Mouse (Mus musculus): ENCODE data around the gene Rufy2.

GRCm38 (mm10) chr10:63054586-63054985 lies 74.6 kb downstream of the Rufy2 start:
- no peak for TF ChIP-seq CTCF (IDR thresholded peaks at IDR 0.05; ENCODE audit: borderline replicate concordance, insufficient read depth, low read length)
- no peak for TF ChIP-seq POLR2A (IDR thresholded peaks at IDR 0.05; ENCODE audit: low read depth, low read length)
